Mouse (Mus musculus) left cerebral cortex, postnatal 14 days (tissue): ENCODE data around the gene Cdpf1. TPM values are rescaled to one million over a fixed set of nuclear protein-coding genes. Genes with fewer than 3 reads are reported as not detected.

Experiments used
- DNase-seq, 2 experiments: peaks; one replicate each; pipeline ENCODE4 v3.0.0; 2021 to 2022; ENCODE audit warnings: low spot score in 2 of 2, mixed read lengths in 1 of 2
- intact Hi-C: fragments of 180-260 bp; cut with DNase I; formaldehyde crosslinking; loops from one replicate; pipeline ENCODE4 v1.15.1; 2025
- total RNA-seq, 2 experiments: library from RNA; stranded (reverse); gene quantifications; 2 replicates each; pipeline ENCODE4 v1.2.3; 2021

The Cdpf1 gene
- total RNA-seq, 2 experiments from 2014 or later = 21.7 to 22.2 TPM

DNA sequence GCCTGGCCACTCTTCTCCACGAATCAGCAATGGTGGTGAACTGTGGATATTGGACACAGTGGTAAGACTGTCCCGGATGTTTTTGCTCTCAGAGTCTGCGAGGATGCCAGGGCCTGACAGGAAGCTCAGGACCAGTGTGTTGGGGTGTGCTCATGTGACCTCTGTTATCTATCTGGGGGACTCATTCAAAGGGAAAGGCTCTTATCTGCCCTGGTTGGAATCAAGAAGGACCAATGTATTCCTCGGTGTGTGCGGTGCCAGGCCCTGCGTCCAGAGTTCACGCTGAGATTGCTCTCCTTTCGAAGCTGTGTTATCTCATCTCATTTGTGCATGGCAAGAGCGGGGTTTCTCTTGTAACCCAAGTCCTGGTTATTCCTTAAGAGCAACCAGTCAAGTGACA lies 37.1 kb downstream of the Cdpf1 start:
- no peak for DNase-seq
- intact Hi-C loops = no loop called here

DNA sequence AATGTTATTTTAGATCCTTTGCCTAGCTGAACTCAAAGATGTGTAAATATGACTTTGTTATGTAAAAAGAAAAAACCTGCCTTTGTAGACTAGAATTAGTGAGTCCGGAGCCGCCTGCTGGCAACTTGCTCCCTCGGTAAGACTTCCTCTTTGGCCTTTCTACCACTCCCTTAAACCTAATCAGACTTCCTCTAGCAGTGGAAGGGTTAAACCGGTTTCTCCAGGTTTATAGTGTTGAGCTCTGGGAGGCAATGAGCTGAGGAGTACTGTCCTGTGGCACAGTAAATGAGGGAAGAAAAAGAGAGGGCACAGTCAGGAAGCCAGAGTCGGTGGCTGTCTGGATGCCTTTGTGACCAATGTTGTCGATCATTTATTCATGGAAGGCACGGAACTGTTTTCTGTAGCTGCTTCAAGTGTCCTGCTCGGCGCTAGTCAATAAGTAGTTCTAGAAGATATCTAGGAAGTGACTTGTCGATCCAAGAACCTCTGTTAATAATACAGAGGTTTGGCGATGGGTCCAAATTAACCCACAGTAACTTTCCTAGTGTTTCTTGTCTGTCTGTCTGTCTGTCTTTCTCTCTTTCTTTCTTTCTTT lies 39.3 kb downstream of the Cdpf1 start:
- intact Hi-C loops = no loop called here
- no peak for DNase-seq

DNA sequence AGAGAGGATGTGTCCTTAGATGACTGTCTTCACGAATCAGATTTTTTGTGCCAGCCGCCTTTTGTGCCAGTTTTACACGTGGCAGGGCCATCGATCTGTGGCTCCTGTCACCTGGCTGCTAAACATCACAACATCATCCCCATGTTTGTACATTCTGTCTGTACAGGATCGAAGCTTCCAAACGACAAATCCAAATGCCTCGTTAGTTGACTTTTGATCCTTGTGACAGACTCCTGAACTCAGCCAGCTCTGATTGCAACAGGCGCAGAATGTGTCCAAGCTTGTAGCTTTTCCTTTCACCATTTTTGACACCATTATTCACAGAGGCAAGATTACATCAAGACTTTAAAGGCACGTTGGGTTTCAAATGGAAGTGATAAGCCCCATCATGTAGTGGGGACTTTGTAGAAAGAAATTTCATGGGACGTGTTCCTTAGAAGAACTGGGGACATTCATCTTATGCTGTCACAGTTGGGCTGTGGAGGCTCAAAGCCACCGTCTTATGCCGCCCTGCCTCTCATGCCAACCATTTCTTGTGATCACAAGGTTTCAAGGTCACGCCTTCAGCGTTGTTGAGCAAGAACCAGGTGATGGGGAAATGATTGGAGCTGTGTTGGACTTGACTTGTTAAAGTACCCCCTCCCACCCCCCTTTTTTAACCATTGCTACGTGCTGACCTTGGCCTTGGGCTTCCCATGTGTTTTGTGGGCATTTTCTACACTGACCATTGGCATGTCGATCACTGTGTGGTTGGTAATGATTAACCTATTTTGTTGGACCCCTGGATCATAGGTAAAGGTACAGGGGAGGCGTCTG lies 40.0 kb downstream of the Cdpf1 start:
- intact Hi-C loops = no loop called here
- DNase-seq = no peak

DNA sequence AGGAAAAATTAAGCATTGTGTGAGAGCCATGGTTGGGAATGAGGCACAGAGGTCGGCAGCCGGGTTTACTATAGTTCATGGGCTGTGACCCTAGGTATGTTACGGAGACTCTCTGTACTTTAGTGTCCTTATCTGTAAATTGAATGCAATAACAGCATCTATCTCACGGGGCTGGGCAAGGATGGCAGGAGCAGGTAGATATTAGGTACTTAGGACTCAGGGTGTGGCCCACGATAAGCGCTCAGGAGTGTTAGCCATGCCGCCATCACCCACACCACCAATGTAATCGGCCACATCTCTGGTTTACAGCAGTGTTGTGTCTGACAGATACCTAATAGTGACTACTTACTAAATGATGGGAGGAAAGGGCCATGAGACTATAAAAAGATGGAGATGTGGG lies 42.5 kb downstream of the Cdpf1 start:
- no peak for DNase-seq
- intact Hi-C loops = no loop called here

DNA sequence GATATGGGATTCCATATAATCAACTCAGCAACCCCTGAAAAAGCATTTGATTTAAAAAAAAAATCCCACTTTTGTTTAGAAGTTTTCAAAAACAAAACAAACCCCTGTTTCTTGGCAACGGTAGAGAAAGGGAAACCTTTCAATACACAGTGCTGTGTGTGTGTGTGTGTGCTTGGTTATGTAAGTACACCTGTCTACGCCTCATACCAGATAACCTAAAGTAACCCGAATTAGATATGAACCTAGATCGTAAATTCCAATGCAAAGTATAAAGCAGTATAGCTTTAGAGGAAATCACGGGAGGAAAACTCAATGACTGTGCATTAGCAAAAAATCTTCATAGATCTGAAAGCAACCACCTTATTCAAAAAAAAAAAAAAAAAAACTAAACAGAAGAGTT lies 44.8 kb downstream of the Cdpf1 start:
- intact Hi-C loops = no loop called here
- DNase-seq = no peak

DNA sequence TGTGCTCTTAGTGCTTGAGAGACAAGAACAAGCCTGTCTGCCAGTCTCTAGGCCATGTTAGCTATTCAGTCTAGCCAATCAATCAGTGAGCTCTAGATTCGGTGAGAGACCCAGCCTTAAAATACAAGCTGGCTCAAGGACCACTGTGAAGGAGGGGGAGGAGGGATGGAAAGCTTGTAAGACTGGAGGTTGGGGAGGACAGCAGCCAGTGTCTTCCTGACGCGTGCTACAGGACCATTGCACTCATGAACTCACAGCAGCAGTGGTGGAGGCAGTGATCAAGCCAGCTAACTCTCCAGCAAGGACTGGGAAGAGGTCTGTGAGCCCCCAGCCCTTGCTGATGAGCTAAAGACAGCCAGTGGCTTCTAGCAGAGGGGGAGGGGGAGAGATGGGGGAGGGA lies 46.5 kb downstream of the Cdpf1 start:
- intact Hi-C loops = no loop called here
- DNase-seq = no peak

DNA sequence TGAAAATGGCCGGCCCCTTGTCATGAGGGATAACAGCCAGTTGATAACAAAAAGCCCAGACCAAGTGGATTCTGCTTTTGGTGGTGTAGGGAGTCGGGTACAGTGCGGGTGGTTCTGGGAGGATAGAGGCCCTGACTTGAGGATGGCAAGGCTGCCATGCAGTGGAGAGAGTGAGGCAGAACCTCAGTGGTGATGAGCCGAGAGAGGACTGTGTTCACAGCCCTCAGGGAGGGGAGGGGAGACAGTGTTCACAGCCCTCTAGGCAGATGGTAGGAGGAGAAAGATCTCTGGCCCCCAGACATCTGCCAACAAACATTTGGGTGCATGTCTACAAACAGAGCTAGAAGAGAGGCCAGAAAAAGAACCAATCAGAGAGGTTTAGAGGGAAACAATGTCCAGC lies 48.7 kb downstream of the Cdpf1 start:
- intact Hi-C loops = no loop called here
- DNase-seq = no peak

DNA sequence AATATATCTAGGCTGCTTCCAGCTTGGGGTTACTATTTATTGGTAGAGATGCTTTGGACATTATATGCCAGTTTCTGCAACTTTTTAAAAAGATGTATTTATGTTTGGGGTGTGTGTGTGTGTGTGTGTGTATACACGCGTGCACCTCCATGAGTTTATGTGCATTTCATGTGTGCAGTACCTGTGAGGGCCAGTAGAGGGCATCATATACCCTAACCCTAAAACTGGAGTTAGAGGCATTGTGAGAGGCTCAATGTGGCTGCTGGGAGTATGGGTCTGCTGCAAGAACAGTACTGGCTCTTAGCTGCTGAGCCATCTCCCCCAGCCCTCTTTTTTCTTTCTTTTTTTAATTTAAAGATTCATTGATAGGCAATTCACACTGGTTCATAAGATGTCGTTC lies 53.7 kb downstream of the Cdpf1 start:
- no peak for DNase-seq
- intact Hi-C loops = no loop called here

Other genes starting within 250 kb of the Cdpf1 start
- gene Wnt7b, start 229.2 kb downstream of the Cdpf1 start, total RNA-seq = 10 to 100 TPM; 33.8 to 41.3 TPM
- 1 to 10 TPM; 3.7 to 4.6 TPM for gene Ppara, start 76.7 kb downstream of the Cdpf1 start, total RNA-seq
- gene Pkdrej, start 10.0 kb upstream of the Cdpf1 start, total RNA-seq = under 1 TPM; 0.34 to 0.51 TPM
- gene Ttc38, start 20.6 kb upstream of the Cdpf1 start, total RNA-seq = 1 to 10 TPM; 4.6 to 4.7 TPM
- gene Gtse1, start 48.0 kb upstream of the Cdpf1 start, total RNA-seq = under 1 TPM; 0.76 to 0.90 TPM
- 10 to 100 TPM; 29.4 to 32.2 TPM for gene Trmu, start 67.6 kb upstream of the Cdpf1 start, total RNA-seq
- gene Celsr1, start 222.1 kb upstream of the Cdpf1 start, total RNA-seq = 1 to 10 TPM; 2.2 to 3.1 TPM
- 10 to 100 TPM; 37.2 to 44.3 TPM for gene Gramd4, start 246.0 kb upstream of the Cdpf1 start, total RNA-seq